Mouse (Mus musculus): ENCODE data around the gene Crcp. TPM values are rescaled to one million over a fixed set of nuclear protein-coding genes. Genes with fewer than 3 reads are reported as not detected.
A peak's percentile ranks its signal among the peaks of the same experiment; 100 is the strongest.

Crcp gene
- polyA plus RNA-seq, 1 experiment from 2014 or later, result 24.9 TPM

GRCm38 (mm10) chr5:130047013-130047412 lies 17.9 kb downstream of the Crcp start:
- peaks cover 52% of the 10 kb centered on the region for H3K36me3 ChIP-seq (ENCODE audit: control insufficient read depth, insufficient read depth, low read length)
- no peak overlapping the region for H3K27ac ChIP-seq (replicated peaks; ENCODE audit: low read depth, low read length)
- no peaks in the 10 kb centered on the region for H3K9me3 ChIP-seq (ENCODE audit: control insufficient read depth, low read length)
- no peak for ATAC-seq (ENCODE audit: low read depth)
- no peak overlapping the region for H3K9ac ChIP-seq (ENCODE audit: low read depth, low read length)
- 72% methylated on average over 6 of the region's 6 CpGs for WGBS
- no peaks in the 10 kb centered on the region for H3K27me3 ChIP-seq (replicated peaks; ENCODE audit: control insufficient read depth, insufficient read depth, low read length)
- no peak overlapping the region for H3K4me3 ChIP-seq (ENCODE audit: low read depth, low read length)
- H3K4me2 ChIP-seq (ENCODE audit: low read depth, low read length), result no peak overlapping the region
- no peak for DNase-seq (ENCODE audit: low spot score)
- no peaks in the 10 kb centered on the region for H3K4me1 ChIP-seq (ENCODE audit: control insufficient read depth, insufficient read depth, low read length)

GRCm38 (mm10) chr5:130048786-130049520 lies 19.9 kb downstream of the Crcp start:
- peaks cover 38% of the 10 kb centered on the region for H3K36me3 ChIP-seq (ENCODE audit: control insufficient read depth, insufficient read depth, low read length)
- ATAC-seq (ENCODE audit: low read depth), result no peak

GRCm38 (mm10) chr5:130050416-130050815 lies 21.3 kb downstream of the Crcp start:
- H3K36me3 ChIP-seq (ENCODE audit: control insufficient read depth, insufficient read depth, low read length), result peaks cover 42% of the 10 kb centered on the region
- H3K27me3 ChIP-seq (replicated peaks; ENCODE audit: control insufficient read depth, insufficient read depth, low read length), result no peaks in the 10 kb centered on the region
- H3K9me3 ChIP-seq (ENCODE audit: control insufficient read depth, low read length), result no peaks in the 10 kb centered on the region
- ATAC-seq (ENCODE audit: low read depth), result peak; percentile 70
- no peak overlapping the region for H3K4me3 ChIP-seq (ENCODE audit: low read depth, low read length)
- no peak overlapping the region for H3K27ac ChIP-seq (replicated peaks; ENCODE audit: low read depth, low read length)
- H3K9ac ChIP-seq (ENCODE audit: low read depth, low read length), result no peak overlapping the region
- H3K4me1 ChIP-seq (ENCODE audit: control insufficient read depth, insufficient read depth, low read length), result no peaks in the 10 kb centered on the region
- peak; percentile 57 for DNase-seq (ENCODE audit: low spot score)
- WGBS, result 39% methylated on average over 6 of the region's 6 CpGs
- no peak overlapping the region for H3K4me2 ChIP-seq (ENCODE audit: low read depth, low read length)

More at GRCm38 (mm10) chr5:130048786-130049520, 19.9 kb downstream of the Crcp start:
- Histone ChIP-seq H3K9ac (ENCODE audit: low read depth, low read length) (no peak overlapping the region), H3K4me2 (ENCODE audit: low read depth, low read length) (no peak overlapping the region), H3K4me1 (ENCODE audit: control insufficient read depth, insufficient read depth, low read length) (no peaks in the 10 kb centered on the region), H3K4me3 (ENCODE audit: low read depth, low read length) (no peak overlapping the region), H3K27ac (replicated peaks; ENCODE audit: low read depth, low read length) (no peak overlapping the region), H3K27me3 (replicated peaks; ENCODE audit: control insufficient read depth, insufficient read depth, low read length) (no peaks in the 10 kb centered on the region), H3K9me3 (ENCODE audit: control insufficient read depth, low read length) (no peaks in the 10 kb centered on the region)
- peak; percentile 46 for DNase-seq (ENCODE audit: low spot score)
- WGBS, result 72% methylated on average over 15 of the region's 15 CpGs

- peaks cover 41% of the 10 kb centered on the region for H3K36me3 ChIP-seq (ENCODE audit: control insufficient read depth, insufficient read depth, low read length)
- 80% methylated on average over 15 of the region's 15 CpGs for WGBS
- H3K4me1 ChIP-seq (ENCODE audit: control insufficient read depth, insufficient read depth, low read length), result no peaks in the 10 kb centered on the region
- DNase-seq (ENCODE audit: low spot score) (no peak), ATAC-seq (ENCODE audit: low read depth) (no peak)
- H3K4me2 ChIP-seq (ENCODE audit: low read depth, low read length), result no peak overlapping the region
- no peaks in the 10 kb centered on the region for H3K9me3 ChIP-seq (ENCODE audit: control insufficient read depth, low read length)
- H3K4me3 ChIP-seq (ENCODE audit: low read depth, low read length), result no peak overlapping the region
- H3K9ac ChIP-seq (ENCODE audit: low read depth, low read length), result no peak overlapping the region
- no peak overlapping the region for H3K27ac ChIP-seq (replicated peaks; ENCODE audit: low read depth, low read length)
- H3K27me3 ChIP-seq (replicated peaks; ENCODE audit: control insufficient read depth, insufficient read depth, low read length), result no peaks in the 10 kb centered on the region
These were observed 22.2 kb downstream of the Crcp start for GRCm38 (mm10) chr5:130051073-130051860.

- Histone ChIP-seq H3K27me3 (replicated peaks; ENCODE audit: control insufficient read depth, insufficient read depth, low read length) (no peaks in the 10 kb centered on the region), H3K9me3 (ENCODE audit: control insufficient read depth, low read length) (no peaks in the 10 kb centered on the region), H3K9ac (ENCODE audit: low read depth, low read length) (no peak overlapping the region), H3K36me3 (ENCODE audit: control insufficient read depth, insufficient read depth, low read length) (peaks cover 30% of the 10 kb centered on the region), H3K4me3 (ENCODE audit: low read depth, low read length) (no peak overlapping the region), H3K27ac (replicated peaks; ENCODE audit: low read depth, low read length) (no peak overlapping the region), H3K4me1 (ENCODE audit: control insufficient read depth, insufficient read depth, low read length) (no peaks in the 10 kb centered on the region), H3K4me2 (ENCODE audit: low read depth, low read length) (no peak overlapping the region)
- WGBS, result 77% methylated on average over 5 of the region's 5 CpGs
- ATAC-seq (ENCODE audit: low read depth) (no peak), DNase-seq (ENCODE audit: low spot score) (no peak)
These were observed 23.4 kb downstream of the Crcp start for GRCm38 (mm10) chr5:130052510-130052909.

- no peak for ATAC-seq (ENCODE audit: low read depth)
- Histone ChIP-seq H3K27me3 (replicated peaks; ENCODE audit: control insufficient read depth, insufficient read depth, low read length) (no peaks in the 10 kb centered on the region), H3K4me2 (ENCODE audit: low read depth, low read length) (no peak overlapping the region), H3K9me3 (ENCODE audit: control insufficient read depth, low read length) (no peaks in the 10 kb centered on the region), H3K4me3 (ENCODE audit: low read depth, low read length) (no peak overlapping the region), H3K9ac (ENCODE audit: low read depth, low read length) (no peak overlapping the region), H3K27ac (replicated peaks; ENCODE audit: low read depth, low read length) (no peak overlapping the region), H3K4me1 (ENCODE audit: control insufficient read depth, insufficient read depth, low read length) (no peaks in the 10 kb centered on the region), H3K36me3 (ENCODE audit: control insufficient read depth, insufficient read depth, low read length) (peaks cover 26% of the 10 kb centered on the region)
- no peak for DNase-seq (ENCODE audit: low spot score)
- 86% methylated on average over 6 of the region's 6 CpGs for WGBS
These were observed 23.9 kb downstream of the Crcp start for GRCm38 (mm10) chr5:130052955-130053354.

- DNase-seq (ENCODE audit: low spot score) (no peak), ATAC-seq (ENCODE audit: low read depth) (no peak)
- Histone ChIP-seq H3K36me3 (ENCODE audit: control insufficient read depth, insufficient read depth, low read length) (peaks cover 34% of the 10 kb centered on the region), H3K9me3 (ENCODE audit: control insufficient read depth, low read length) (no peaks in the 10 kb centered on the region), H3K4me3 (ENCODE audit: low read depth, low read length) (no peak overlapping the region), H3K27ac (replicated peaks; ENCODE audit: low read depth, low read length) (no peak overlapping the region), H3K4me1 (ENCODE audit: control insufficient read depth, insufficient read depth, low read length) (no peaks in the 10 kb centered on the region), H3K4me2 (ENCODE audit: low read depth, low read length) (no peak overlapping the region), H3K27me3 (replicated peaks; ENCODE audit: control insufficient read depth, insufficient read depth, low read length) (no peaks in the 10 kb centered on the region), H3K9ac (ENCODE audit: low read depth, low read length) (no peak overlapping the region)
- 92% methylated on average over 4 of the region's 4 CpGs for WGBS
These were observed 26.6 kb downstream of the Crcp start for GRCm38 (mm10) chr5:130055688-130056087.

- Histone ChIP-seq H3K4me1 (ENCODE audit: control insufficient read depth, insufficient read depth, low read length) (no peaks in the 10 kb centered on the region), H3K4me2 (ENCODE audit: low read depth, low read length) (no peak overlapping the region), H3K36me3 (ENCODE audit: control insufficient read depth, insufficient read depth, low read length) (peaks cover 35% of the 10 kb centered on the region), H3K27ac (replicated peaks; ENCODE audit: low read depth, low read length) (no peak overlapping the region), H3K9ac (ENCODE audit: low read depth, low read length) (no peak overlapping the region), H3K9me3 (ENCODE audit: control insufficient read depth, low read length) (no peaks in the 10 kb centered on the region), H3K4me3 (ENCODE audit: low read depth, low read length) (no peak overlapping the region), H3K27me3 (replicated peaks; ENCODE audit: control insufficient read depth, insufficient read depth, low read length) (no peaks in the 10 kb centered on the region)
- WGBS, result 87% methylated on average over 2 of the region's 2 CpGs
- no peak for ATAC-seq (ENCODE audit: low read depth)
- DNase-seq (ENCODE audit: low spot score), result no peak
These were observed 27.2 kb downstream of the Crcp start for GRCm38 (mm10) chr5:130056303-130056702.

Data from embryonic facial prominence, embryonic 14.5 days (tissue).